Mouse (Mus musculus): ENCODE data around the gene Mfap3l.
"Not testable (repeated sequence)": the region's sequence is repeated elsewhere in the genome, so short reads cannot be mapped to it uniquely, and the experiment has no call there.

Gene Mfap3l

DNA sequence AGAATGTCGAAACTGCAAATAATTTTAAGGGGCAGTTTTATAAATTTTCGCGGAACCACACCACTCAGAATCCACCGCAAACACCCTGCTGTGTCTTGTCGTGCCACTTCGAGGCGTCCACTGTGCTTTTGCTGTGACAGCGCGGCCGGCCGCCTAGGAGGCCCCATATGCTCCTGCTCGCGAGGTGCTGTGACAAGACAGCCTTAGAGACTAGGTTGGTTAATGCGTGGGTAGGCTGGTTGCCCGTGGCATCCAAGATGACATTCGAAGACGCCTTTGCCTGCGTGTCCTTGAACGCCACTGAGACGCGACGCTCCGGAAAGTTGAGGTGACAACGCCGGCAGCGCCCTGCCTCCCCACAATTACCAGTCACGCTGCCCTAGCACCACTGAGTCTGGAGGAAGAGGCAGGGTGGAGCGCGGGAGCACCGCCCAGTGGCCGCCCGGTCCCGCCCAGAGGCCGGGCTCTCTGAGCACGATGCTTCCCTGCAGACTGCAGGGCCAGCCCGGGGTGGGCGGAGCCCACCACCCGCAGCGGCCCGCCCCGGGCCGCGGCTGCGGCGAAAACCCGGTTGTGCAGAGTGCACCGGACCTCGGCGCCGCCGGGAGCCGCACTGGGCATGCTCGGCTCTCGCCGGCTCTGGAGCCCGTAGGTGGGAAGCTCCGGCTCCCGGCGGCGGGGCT lies at the start of gene Mfap3l:
Gene Mfap3l (plus strand): TSS at position 578 of the 683 bp plus-strand sequence.
- DNase-seq (ENCODE audit: low spot score): peak; percentile 89

DNA sequence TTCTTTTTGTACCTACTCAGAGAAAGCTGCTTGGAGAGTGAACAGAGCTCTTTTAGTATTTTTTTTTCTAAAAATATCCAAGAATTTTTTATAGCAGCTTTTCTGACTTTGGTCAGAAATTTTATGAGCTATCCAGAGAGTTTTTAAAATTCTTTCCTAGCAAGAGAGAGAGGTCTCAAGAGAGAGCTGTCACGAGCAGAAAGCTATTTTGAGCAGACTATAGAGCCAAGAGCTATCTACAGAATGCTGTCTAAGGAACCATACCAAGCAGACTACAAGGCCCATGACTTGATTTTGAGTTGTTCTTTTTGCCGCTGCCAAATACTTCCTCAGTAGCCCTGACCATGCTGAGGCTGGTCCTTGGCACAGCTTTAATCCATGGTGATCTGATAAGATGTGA lies 49.3 kb upstream of the Mfap3l start:
- DNase-seq (ENCODE audit: low spot score): no peak

DNA sequence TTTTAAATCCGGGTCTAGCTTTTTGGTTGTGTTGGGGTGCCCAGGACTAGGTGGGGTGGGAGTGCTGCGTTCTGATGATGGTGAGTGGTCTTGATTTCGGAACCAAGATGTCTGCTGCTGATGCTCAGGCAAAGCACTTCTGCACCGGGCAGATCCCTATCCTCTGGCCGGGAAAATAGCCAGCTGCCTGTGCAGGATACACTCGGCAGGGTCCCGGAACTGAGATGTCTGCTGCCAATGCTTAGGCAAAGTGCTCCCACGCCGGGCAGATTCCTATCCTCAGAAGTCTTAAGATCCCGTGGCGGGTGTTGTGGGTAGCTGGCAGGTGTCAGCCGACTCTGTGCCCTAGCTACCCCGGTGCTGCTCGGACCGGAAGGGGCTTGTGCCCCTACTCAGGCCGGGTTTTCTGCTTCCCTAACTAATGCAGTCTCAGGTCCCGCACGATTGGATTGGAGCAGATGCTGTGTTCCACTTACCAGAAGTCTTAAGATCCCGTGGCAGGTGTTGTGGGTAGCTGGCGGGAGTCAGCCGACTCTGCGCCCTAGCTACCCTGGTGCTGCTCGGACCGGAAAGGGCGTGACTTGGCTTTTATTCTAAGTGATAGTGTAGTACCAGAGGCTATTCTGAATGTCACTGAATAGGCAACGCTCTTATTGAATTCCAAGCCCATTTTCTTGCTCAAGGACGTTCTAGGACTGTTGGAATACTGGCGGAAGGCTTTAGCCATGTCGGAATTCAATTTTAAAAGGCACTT lies 41.1 kb upstream of the Mfap3l start:
- not testable (repeated sequence) for DNase-seq (ENCODE audit: low spot score)

DNA sequence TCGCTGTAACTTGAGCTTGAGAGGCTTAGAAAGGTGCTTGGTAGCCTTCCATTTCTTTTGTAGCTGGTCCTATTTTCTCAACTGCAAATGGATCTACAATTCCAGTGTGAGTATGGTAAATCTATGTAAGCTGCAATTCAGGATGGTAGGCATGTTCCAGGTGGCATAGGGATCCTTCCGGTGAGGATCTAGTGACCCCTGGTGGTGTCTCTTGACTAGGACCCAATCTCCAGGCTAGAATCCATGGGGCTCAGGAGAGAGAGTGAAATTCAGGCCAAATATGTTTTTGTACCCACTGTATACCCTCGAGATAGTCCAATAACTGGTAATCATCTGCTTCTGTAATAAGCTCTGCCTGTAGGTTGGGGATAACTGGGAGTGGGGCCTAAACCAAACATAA lies 37.9 kb upstream of the Mfap3l start:
- DNase-seq (ENCODE audit: low spot score): no peak

DNA sequence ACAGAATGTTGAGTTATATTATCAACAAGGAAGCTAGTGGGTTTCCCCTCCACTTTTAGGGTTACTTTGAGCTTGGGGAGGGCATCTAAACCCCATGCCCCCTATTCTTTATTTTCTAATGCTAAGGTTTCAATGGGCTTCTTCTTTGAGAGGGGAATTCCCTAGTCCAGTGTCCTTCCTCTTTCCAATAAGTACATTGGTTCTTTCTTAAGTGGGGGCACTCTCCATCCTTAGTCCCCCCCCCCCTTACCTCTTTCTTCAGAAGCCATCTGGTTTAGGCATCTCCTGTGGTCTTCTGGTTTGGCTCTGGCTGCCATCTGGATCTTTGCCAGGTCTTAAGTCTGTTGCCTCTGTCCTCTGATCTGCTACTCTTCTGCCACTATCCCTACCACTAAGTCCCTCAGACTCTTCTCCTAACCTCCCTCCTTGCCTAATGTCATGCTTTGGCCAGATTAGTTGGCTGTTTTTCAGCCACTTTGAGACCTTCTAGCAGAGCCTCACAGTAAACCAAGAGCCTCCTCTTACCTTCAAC lies 21.0 kb upstream of the Mfap3l start:
- no peak for DNase-seq (ENCODE audit: low spot score)

DNA sequence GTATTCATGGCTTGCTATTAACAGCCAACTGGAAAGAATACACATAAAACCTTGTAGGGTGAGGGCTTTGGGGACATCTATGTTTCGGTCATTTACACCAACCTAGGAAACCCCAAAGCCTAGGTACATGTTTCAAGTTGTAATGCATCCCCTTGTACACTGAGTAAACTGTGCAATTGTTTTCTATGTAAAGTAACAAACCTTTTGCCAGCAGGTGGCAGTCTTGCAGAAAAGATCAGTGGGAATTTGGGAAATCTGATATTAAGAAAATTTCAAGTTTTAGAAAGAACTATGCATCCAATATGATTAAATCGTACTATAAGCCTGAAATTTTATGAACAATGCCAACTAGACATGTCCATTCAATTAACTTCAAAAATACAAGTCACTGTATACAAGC lies 15.7 kb upstream of the Mfap3l start:
- DNase-seq (ENCODE audit: low spot score): peak; percentile 15

DNA sequence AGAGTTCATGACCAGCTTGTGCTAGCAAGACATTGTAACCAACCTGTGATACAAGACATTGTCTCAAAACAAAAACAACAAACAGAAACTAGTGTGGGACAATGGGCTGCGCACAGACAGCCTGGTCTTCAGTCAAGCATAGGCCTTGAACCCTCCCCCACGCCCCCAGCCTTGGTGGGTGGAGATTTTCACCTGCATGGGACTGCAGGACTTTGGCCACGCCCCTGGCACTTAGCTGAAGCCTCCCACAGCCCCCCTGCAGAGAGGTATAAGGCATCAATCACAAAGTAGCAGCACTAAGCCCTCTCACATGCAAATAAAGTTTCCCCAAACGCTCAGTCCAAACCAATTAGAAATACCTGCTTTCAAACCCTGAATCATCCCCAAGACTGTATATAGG lies 11.1 kb upstream of the Mfap3l start:
- DNase-seq (ENCODE audit: low spot score): no peak

DNA sequence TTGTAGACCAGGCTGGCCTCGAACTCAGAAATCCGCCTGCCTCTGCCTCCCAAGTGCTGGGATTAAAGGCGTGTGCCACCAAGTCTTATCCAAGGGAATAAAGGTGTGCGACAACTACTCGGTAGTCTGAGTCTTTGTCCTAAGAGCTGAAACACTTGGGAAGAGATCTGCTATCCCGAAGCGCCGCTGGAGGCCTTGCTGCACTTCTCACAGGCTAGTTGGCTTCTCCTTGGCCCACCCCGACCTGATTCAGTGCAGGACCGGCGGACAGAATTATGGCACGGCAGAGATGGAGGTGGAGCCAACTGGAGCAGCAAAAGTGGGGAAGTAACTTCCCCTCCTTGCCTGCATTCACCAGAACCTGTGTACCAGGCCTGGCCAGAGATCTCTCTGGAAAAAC lies 10.6 kb upstream of the Mfap3l start:
- no peak for DNase-seq (ENCODE audit: low spot score)

DNA sequence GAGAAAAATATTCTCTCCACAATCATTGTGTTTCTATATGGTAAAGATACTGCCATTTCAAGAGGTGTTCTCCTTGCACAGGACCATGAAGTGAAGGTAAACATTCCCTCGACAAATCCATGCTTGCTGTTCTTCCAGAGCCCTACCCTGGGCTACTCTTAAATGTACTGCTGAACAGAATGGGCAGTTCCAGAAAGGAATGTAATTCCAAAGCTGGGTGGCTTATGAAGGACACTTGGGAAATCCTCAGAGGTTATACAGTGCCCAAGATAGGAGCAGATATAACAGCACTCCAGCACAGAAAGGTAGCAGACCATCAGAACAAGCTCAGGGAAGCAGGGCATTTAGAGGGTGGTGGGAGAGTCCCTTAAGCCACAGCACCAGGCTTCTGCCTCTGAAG lies 9.2 kb upstream of the Mfap3l start:
- peak; percentile 21 for DNase-seq (ENCODE audit: low spot score)

DNA sequence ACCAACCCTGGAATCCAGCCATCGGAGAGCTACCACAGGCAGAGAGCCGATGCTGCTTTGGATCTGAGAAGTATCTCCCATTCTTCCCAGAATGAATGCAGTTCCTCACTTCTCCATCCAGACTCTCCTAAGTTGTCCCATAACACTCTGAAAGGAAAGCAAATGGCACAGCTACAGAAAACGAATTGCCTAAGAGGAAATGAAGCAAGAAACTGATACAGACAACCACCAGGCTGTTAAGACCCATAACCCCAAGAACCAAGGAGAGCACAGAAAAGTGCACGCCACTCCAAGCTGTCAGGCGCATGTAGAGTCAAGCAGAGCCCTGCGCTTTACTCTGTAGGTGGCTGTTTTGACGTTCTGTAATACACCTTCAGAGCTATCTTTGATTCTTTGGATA lies 7.9 kb upstream of the Mfap3l start:
- DNase-seq (ENCODE audit: low spot score): no peak

DNA sequence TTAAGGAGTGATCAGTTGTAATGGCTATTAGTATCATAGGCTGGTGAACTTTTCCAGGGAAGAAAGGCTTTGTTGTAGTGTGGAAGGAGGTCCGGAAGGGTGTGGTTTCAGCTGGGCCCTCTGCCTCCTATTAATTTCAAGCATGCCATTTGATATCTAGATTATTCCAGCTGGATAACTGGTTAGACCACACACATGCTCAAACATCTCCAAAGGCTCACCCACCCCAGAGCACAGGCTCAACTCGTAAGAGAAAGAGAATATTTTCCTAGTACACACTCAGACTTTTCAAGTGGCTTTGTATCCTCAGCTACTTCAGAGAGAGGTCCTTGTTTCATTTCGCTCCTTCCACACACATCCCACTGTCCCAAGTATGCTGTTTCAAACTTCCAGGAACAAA lies 4.7 kb upstream of the Mfap3l start:
- DNase-seq (ENCODE audit: low spot score): peak; percentile 52

DNA sequence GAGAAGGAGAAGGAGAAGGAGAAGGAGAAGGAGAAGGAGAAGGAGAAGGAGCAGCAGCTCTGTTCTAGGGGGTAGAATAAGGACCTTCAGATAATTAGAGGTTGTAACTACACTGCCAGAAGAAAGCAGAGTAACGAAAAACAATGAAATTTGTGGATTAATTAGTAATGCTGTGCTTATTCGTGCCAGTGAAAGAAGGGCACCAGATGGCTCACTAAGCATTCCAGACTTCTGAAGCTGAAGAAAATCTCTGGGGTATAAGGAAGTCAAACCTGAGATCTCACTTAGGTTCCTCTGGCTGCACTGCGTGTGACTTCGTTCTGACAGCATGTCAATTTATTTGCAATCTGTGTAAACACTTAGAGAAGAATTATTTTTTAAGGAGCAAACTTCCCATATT lies 3.6 kb upstream of the Mfap3l start:
- no peak for DNase-seq (ENCODE audit: low spot score)

DNA sequence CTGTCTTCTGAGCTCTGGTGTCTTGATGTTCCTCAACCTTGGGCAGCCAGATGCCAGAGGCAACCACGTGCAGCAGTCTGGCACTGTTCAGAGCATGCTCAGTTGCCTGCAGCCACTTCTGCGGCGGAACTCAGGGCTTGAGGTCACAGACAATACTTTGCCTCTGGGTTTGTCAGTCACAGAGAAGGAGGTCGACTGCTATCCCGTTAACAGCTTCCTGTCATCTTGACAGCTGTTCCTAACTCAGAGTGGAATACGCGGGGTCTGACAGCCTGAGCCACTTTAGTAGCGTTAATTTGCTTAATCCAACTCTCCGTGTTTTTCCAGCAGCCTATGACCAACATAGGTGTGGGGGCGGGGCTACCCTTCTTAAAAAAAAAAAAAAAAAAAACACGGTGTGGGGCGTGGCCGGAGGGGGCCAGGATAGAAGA lies 1.1 kb upstream of the Mfap3l start:
- peak; percentile 74 for DNase-seq (ENCODE audit: low spot score)

DNA sequence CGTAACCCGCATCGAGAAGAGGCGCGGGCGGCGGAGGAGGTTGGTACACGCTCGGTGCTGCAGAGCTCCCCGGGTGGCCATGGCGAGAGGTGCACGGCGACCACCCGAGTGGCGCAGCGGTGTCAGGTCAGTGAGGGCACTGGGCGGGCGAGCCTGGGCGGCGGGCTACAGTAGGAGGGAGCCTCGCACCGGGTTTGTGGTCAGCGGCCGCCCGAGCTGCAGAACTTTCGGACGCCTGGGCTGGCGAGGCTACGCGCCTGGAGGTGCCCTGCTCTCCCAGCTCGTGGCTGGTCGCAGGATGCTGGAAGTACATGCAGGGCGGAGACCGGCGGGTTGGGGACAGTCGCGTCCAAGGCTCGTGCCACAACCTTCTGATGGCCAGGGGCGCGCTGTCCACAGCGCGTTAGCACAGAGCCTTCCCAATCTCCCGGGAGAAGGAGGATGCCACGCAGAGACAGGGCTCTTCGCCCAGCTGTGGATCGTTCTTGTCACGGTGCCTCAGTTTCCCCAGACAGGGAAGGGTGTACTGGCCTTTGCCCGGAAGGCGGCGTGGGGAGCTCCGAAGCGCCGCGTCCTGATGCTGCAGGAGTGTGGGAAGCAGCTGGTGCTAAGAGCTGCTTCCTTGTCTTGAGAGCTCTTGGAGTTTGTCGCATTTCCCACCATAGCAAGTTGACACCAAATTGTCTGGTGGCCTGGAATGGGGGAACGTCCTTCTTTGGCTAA lies 467 bp downstream of the Mfap3l start:
- peak; percentile 5 for DNase-seq (ENCODE audit: low spot score)

DNA sequence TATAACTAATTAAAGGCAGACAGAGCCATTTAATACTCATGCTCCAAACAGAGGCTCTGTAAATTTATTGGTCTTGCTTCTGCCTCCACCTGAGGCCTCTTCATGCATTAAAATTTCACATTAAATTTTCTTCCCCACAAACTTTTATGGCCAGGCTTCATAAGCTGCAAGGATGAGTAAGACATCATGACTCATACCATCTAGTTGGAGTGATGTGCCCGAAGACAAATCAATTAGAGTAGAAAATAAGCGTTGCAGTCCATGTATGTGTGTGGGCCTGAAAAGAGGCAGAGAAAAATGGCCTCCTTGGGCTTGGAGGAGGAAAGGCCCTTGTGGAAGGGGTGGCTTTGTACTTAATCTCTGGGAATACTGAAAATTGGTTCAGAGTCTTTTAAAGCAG lies 2.3 kb downstream of the Mfap3l start:
- no peak for DNase-seq (ENCODE audit: low spot score)

DNA sequence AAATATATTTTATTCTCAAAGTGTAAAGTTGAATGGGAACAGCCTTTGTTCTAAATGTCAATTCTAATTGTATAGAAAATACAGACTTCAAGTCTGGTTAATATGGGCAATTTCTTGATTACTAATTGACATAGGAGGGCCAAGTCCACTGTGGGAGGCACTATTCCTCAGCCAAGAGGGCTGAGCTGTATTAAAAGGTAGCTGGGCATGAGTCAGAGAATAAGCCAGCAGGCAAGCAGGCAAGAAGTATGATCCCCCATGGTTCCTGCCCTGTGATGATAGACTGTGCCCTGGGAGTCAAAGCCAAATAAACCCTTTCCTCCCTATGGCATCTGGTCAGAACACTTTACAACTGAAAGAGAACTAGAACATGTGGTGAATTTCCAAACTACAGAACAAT lies 3.2 kb downstream of the Mfap3l start:
- no peak for DNase-seq (ENCODE audit: low spot score)

DNA sequence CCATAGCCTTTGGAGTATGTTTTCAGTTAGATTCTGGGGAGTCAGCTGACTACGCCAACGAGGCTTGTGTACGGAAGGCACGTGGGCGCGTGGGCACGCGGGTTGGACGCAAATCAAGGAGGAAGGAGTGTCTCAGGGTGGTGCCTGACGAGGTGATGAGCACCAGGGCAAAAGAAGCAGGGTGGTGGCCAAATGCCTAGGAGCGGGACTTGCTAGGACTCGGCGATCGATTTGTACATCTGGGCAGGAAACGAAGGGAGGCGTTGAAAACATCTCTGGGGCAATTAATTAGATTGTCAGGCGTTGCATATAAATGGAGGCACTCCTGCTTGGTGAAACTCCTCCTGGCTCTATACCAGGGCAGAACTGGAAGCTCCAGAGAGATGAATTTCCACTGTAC lies 7.4 kb downstream of the Mfap3l start:
- DNase-seq (ENCODE audit: low spot score): no peak

DNA sequence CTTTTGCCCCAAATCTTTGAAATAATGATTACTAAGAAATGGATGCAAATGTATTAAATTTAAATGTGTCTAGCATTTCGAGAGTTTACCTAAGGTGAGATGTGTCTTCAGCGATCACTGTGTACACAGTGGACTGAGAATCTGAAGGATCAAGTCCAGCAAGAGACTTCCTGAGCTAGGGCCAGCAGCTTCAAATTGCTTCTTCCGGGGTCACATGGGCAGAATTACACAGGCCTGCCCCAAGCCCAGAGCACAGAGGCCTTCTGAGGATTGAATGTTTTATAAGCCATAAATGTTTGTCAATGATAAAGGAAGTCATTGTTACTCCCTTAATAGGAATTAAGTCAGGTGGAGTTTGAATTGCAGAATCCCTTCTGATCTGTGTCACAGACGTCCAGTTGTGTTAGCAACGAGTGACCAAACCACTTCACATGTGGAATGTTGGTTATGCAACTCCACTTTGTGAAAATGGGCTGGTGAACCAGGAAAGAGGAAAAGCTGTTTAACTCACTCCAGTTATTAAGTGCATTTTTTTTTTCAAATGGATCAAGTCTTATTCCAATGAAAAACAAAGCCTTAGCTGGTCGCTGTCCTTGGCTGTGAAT lies 10.9 kb downstream of the Mfap3l start:
- DNase-seq (ENCODE audit: low spot score): peak; percentile 88

DNA sequence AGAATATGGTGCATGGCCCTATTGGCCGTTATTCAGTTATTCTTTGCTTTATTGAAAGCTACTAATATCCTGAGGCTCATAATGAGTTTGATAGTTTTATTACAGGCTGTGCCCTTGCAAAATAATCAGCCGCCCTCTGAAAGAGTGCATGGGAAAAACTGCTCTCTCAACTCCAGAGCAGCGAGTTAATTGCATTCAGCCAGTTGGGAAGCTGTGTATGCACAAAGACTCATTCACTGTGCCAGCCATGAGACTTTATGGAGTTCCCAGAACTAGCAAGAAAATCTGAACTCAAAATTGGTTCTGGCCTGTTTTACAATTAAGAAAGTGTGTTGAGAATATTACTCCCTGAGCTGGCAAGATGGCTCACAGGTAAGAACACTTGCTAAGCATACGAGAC lies 12.5 kb downstream of the Mfap3l start:
- DNase-seq (ENCODE audit: low spot score): no peak

DNA sequence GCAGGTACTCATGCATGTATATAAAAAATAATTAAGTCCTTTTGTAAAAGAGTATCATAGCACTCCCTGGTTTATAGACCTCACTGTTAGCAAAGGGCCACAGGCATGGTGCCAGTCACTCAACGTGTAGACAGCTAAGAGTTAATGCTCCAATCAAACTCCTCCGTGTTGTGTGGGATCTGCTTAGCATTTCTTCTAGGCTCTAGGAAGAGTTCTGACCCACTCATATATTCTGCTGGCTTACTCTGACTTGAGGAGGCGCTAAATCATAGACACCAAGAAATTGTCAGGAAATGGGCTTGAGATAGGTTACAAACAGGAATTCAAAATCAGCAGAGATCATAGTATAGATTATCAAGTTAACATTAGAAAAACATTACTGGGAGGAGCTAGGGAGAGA lies 13.3 kb downstream of the Mfap3l start:
- no peak for DNase-seq (ENCODE audit: low spot score)

DNA sequence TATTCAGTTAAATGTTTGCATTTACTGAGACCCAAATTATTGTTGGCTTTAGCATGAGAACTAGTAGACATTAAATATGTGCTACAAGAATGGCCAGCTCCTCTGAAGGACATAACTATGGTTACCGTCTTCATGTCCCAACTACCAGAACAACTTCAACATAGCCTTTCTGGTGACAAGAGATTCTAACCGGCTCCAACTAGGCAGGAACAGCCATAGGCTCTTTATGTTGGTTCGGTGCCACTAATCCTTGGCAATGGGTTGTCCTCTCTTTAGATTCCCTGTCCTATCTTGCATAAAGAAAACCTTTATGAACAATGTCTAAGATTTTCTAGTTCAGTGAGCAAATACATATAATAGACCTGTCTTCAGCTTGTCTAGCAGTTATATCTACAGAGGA lies 14.7 kb downstream of the Mfap3l start:
- DNase-seq (ENCODE audit: low spot score): no peak

DNA sequence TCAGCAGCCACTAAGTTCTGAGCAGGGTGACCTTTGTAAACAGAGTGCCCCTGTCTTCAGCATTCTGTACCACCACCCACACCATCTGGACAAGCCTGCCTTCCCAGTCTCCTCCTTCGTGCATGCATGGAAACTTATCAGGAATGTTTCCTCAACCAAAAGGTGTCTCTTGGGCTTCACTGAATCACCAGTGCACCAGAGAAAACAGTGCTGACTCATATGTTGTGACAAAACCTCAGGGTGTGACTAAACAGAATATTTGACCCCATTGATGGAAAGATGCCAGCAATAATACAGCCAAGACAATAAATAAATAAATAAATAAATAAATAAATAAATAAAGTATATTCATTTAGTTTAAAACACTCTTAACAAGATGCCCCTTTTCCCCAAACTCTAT lies 16.5 kb downstream of the Mfap3l start:
- no peak for DNase-seq (ENCODE audit: low spot score)

DNA sequence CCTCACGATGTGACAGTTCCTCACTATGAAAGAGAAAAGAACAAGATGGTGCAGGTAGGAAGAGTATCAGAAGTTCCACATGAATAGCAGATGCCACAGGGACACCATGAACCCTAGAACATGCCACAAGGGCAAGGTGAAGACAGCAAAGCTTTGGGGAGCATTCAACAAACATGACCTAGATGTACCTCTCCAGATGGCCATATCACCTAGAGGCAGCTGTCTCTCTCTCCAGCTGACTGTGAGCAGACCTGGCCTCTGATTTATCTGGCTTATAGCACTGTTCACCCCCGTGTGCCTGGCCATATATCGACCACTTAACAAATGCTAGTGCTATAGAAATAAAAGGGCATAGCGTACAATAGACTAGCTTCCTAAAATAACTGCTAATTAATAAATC lies 17.5 kb downstream of the Mfap3l start:
- no peak for DNase-seq (ENCODE audit: low spot score)
